Mouse (Mus musculus): ENCODE data around the gene Olfr222. TPM values are rescaled to one million over a fixed set of nuclear protein-coding genes. Genes with fewer than 3 reads are reported as not detected.

The Olfr222 gene
- not detected in 4 replicates for total RNA-seq (2023; ENCODE audit: inconsistent age)

GRCm38 (mm10) chr11:59576135-59576534, at the start of gene Olfr222:
TSS of gene Olfr222 (minus strand) at chr11:59576235.

GRCm38 (mm10) chr11:59593189-59593588, 17.2 kb upstream of the Olfr222 start, which contains the start of gene Olfr223:
TSS of gene Olfr223 (minus strand) at chr11:59593289.

GRCm38 (mm10) chr11:59541324-59541723, 34.7 kb downstream of the Olfr222 start, which contains the start of gene Nlrp3:
TSS of gene Nlrp3 (plus strand) at chr11:59541568.

GRCm38 (mm10) chr11:59526472-59527080, 49.5 kb downstream of the Olfr222 start, which contains the start of gene Zkscan17:
TSS of gene Zkscan17 (minus strand) at chr11:59526751.

Other genes starting within 250 kb of the Olfr222 start
- gene Prss38, start 200.6 kb downstream of the Olfr222 start, total RNA-seq (2023; ENCODE audit: inconsistent age), result not detected in 4 replicates
- gene Jmjd4, start 126.2 kb downstream of the Olfr222 start, total RNA-seq (2023; ENCODE audit: inconsistent age), result 10.9 to 12.7 TPM (median 11.7 TPM) in 4 replicates
- 14.7 to 19.3 TPM (median 16.6 TPM) in 4 replicates for gene Snap47, start 125.0 kb downstream of the Olfr222 start, total RNA-seq (2023; ENCODE audit: inconsistent age)
- 3.0 to 5.8 TPM (median 3.8 TPM) in 4 replicates for gene Zfp867, start 103.8 kb downstream of the Olfr222 start, total RNA-seq (2023; ENCODE audit: inconsistent age)
- 14.2 to 17.7 TPM (median 15.0 TPM) in 4 replicates for gene Zkscan17, start 49.5 kb downstream of the Olfr222 start, total RNA-seq (2023; ENCODE audit: inconsistent age)
- gene Nlrp3, start 34.7 kb downstream of the Olfr222 start, total RNA-seq (2023; ENCODE audit: inconsistent age), result 0.72 to 2.5 TPM (median 1.2 TPM) in 4 replicates
- gene Olfr223, start 17.1 kb upstream of the Olfr222 start, total RNA-seq (2023; ENCODE audit: inconsistent age), result not detected in 4 replicates
- 90.3 to 96.9 TPM (median 93.5 TPM) in 4 replicates for gene Mprip, start 85.1 kb upstream of the Olfr222 start, total RNA-seq (2023; ENCODE audit: inconsistent age)
- gene Pld6, start 211.4 kb upstream of the Olfr222 start, total RNA-seq (2023; ENCODE audit: inconsistent age), result 0.30 to 0.70 TPM (median 0.48 TPM) in 4 replicates
- 112 to 130 TPM (median 124 TPM) in 4 replicates for gene Flcn, start 233.8 kb upstream of the Olfr222 start, total RNA-seq (2023; ENCODE audit: inconsistent age)